Mouse (Mus musculus): ENCODE data around the gene Rab20. TPM values are rescaled to one million over a fixed set of nuclear protein-coding genes. Genes with fewer than 3 reads are reported as not detected.
"Not testable (repeated sequence)": the region's sequence is repeated elsewhere in the genome, so short reads cannot be mapped to it uniquely, and the experiment has no call there.

Gene Rab20
- total RNA-seq, 1 experiment from 2014 or later = 1.7 TPM

GRCm38 (mm10) chr8:11486142-11486541 lies 7.6 kb upstream of the Rab20 start:
- ATAC-seq (replicated peaks; ENCODE audit: low read depth, poor library complexity, severe bottlenecking) = peak; percentile 71; the same call in 1 of the 2 replicates

GRCm38 (mm10) chr8:11482537-11482936 lies 4.0 kb upstream of the Rab20 start:
- ATAC-seq (replicated peaks; ENCODE audit: low read depth, poor library complexity, severe bottlenecking) = no peak

- ATAC-seq (replicated peaks; ENCODE audit: low read depth, poor library complexity, severe bottlenecking) = no peak
These were observed 3.4 kb upstream of the Rab20 start for GRCm38 (mm10) chr8:11481876-11482275.

GRCm38 (mm10) chr8:11479591-11479990 lies 1.1 kb upstream of the Rab20 start:
- ATAC-seq (replicated peaks; ENCODE audit: low read depth, poor library complexity, severe bottlenecking) = no peak

GRCm38 (mm10) chr8:11478807-11479527 lies 457 bp upstream of the Rab20 start:
- ATAC-seq (replicated peaks; ENCODE audit: low read depth, poor library complexity, severe bottlenecking) = no peak

- ATAC-seq (replicated peaks; ENCODE audit: low read depth, poor library complexity, severe bottlenecking) = peak; percentile 5; the same call in 1 of the 2 replicates
These were observed 1.3 kb downstream of the Rab20 start for GRCm38 (mm10) chr8:11477178-11477553.

GRCm38 (mm10) chr8:11476338-11477177 lies 2.0 kb downstream of the Rab20 start:
- peak; percentile 65 for ATAC-seq (replicated peaks; ENCODE audit: low read depth, poor library complexity, severe bottlenecking)

GRCm38 (mm10) chr8:11475876-11476275 lies 2.6 kb downstream of the Rab20 start:
- no peak for ATAC-seq (replicated peaks; ENCODE audit: low read depth, poor library complexity, severe bottlenecking)

- no peak for ATAC-seq (replicated peaks; ENCODE audit: low read depth, poor library complexity, severe bottlenecking)
These were observed 3.1 kb downstream of the Rab20 start for GRCm38 (mm10) chr8:11475397-11475796.

GRCm38 (mm10) chr8:11473072-11473471 lies 5.4 kb downstream of the Rab20 start:
- no peak for ATAC-seq (replicated peaks; ENCODE audit: low read depth, poor library complexity, severe bottlenecking)

- no peak for ATAC-seq (replicated peaks; ENCODE audit: low read depth, poor library complexity, severe bottlenecking)
These were observed 7.2 kb downstream of the Rab20 start for GRCm38 (mm10) chr8:11471309-11471708.

GRCm38 (mm10) chr8:11470694-11471093 lies 7.8 kb downstream of the Rab20 start:
- no peak for ATAC-seq (replicated peaks; ENCODE audit: low read depth, poor library complexity, severe bottlenecking)

GRCm38 (mm10) chr8:11469095-11469494 lies 9.4 kb downstream of the Rab20 start:
- peak; percentile 48; the same call in 1 of the 2 replicates for ATAC-seq (replicated peaks; ENCODE audit: low read depth, poor library complexity, severe bottlenecking)

- ATAC-seq (replicated peaks; ENCODE audit: low read depth, poor library complexity, severe bottlenecking) = not testable (repeated sequence)
These were observed 12.0 kb downstream of the Rab20 start for GRCm38 (mm10) chr8:11466528-11466927.

- no peak for ATAC-seq (replicated peaks; ENCODE audit: low read depth, poor library complexity, severe bottlenecking)
These were observed 12.9 kb downstream of the Rab20 start for GRCm38 (mm10) chr8:11465619-11466018.

GRCm38 (mm10) chr8:11464707-11464964 lies 13.9 kb downstream of the Rab20 start:
- ATAC-seq (replicated peaks; ENCODE audit: low read depth, poor library complexity, severe bottlenecking) = 0 out of 2 replicates have a peak, but pooled peaks have one; percentile 9

- ATAC-seq (replicated peaks; ENCODE audit: low read depth, poor library complexity, severe bottlenecking) = peak; percentile 70
These were observed 14.4 kb downstream of the Rab20 start for GRCm38 (mm10) chr8:11463889-11464706.

GRCm38 (mm10) chr8:11463541-11463888 lies 15.0 kb downstream of the Rab20 start:
- ATAC-seq (replicated peaks; ENCODE audit: low read depth, poor library complexity, severe bottlenecking) = no peak

GRCm38 (mm10) chr8:11462641-11463040 lies 15.9 kb downstream of the Rab20 start:
- no peak for ATAC-seq (replicated peaks; ENCODE audit: low read depth, poor library complexity, severe bottlenecking)

- no peak for ATAC-seq (replicated peaks; ENCODE audit: low read depth, poor library complexity, severe bottlenecking)
These were observed 16.7 kb downstream of the Rab20 start for GRCm38 (mm10) chr8:11461847-11462246.

GRCm38 (mm10) chr8:11460934-11461333 lies 17.6 kb downstream of the Rab20 start:
- peak; percentile 19 for ATAC-seq (replicated peaks; ENCODE audit: low read depth, poor library complexity, severe bottlenecking)
